Mouse (Mus musculus) cerebellum, adult 2 months (tissue): Measurements from ENCODE around the gene Bbs9. TPM values are rescaled to one million over a fixed set of nuclear protein-coding genes. Genes with fewer than 3 reads are reported as not detected.
"Not testable (repeated sequence)": the region's sequence is repeated elsewhere in the genome, so short reads cannot be mapped to it uniquely, and the experiment has no call there.

ENCODE experiments used
- DNase-seq, 2 experiments: peaks; one replicate each; pipeline ENCODE4 v3.0.0; 2021
- H3K27ac ChIP-seq: fragments of 200-500 bp; 2 replicates; pipeline ENCODE4 v1.5.1; 2012; ENCODE audit warnings: low read length, control low read depth, inconsistent platforms; ENCODE audit not compliant: insufficient read depth
- H3K27me3 ChIP-seq: fragments of 200-500 bp; 2 replicates; pipeline ENCODE4 v1.6.1; 2012; ENCODE audit warnings: inconsistent platforms, mild to moderate bottlenecking, low read length, moderate library complexity; ENCODE audit not compliant: control insufficient read depth, insufficient read depth
- H3K4me1 ChIP-seq: fragments of 200-500 bp; 2 replicates; pipeline ENCODE4 v1.6.1; 2011; ENCODE audit warnings: low read length; ENCODE audit not compliant: control insufficient read depth, insufficient read depth
- H3K4me3 ChIP-seq: fragments of 200-500 bp; replicated peaks from 2 replicates; pipeline ENCODE3; 2011; ENCODE audit warnings: mild to moderate bottlenecking, low read depth, low read length, control low read depth; ENCODE audit not compliant: insufficient read depth
- CTCF ChIP-seq: fragments of 200-500 bp; IDR thresholded peaks from 2 replicates; pipeline ENCODE4 v1.5.1; 2011; ENCODE audit warnings: low read depth, mild to moderate bottlenecking, control low read depth, low read length, moderate library complexity, borderline replicate concordance; ENCODE audit not compliant: insufficient read depth
- POLR2A ChIP-seq: fragments of 200-500 bp; IDR thresholded peaks from 2 replicates; pipeline ENCODE4 v1.6.1; 2011; ENCODE audit warnings: low read length, control low read depth, borderline replicate concordance; ENCODE audit not compliant: insufficient read depth
- WGBS: fragments of 180-500 bp; shearing (Covaris S2); methylation state at CpG from one replicate; pipeline ENCODE4 v1.1.7; 2018; 5-methylcytosine and 5-hydroxymethylcytosine counted together
- polyA plus RNA-seq: library from polyadenylated mRNA; depleted of rRNA; stranded (reverse); fragments of >200 nt; gene quantifications from 2 replicates; pipeline ENCODE4 v1.2.3, GENCODE M21; 2012; rRNA removed

Gene Bbs9
- polyA plus RNA-seq, 1 experiment = 15.4 TPM

DNA sequence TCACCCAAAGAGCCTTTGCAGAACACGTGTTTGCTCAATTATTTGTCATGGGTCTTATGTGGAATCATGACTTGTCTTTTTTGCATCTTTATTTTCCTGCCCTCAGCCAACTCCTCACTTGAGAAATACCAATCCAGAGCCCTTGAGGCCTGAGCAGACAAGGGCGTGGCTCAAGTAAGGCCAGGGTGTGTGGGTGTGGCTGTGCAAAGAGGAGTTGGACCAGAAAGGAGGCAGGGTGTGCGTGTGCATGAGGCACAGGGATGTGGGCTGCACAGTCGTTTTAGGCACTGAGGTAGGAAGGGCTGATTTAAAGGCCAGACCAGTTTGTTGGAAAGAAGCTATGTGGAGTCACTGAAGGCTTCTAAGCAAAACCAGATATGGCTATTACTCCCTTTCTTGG lies 373.7 kb downstream of the Bbs9 start:
- 56% methylated on average over 4 of the region's 4 CpGs for WGBS
- Histone ChIP-seq H3K27ac (no peak overlapping the region), H3K4me1 (no peaks in the 10 kb centered on the region), H3K4me3 (no peak overlapping the region), H3K27me3 (no peaks in the 10 kb centered on the region)
- no peak for DNase-seq
- no peak for TF ChIP-seq CTCF
- TF ChIP-seq POLR2A = no peak

DNA sequence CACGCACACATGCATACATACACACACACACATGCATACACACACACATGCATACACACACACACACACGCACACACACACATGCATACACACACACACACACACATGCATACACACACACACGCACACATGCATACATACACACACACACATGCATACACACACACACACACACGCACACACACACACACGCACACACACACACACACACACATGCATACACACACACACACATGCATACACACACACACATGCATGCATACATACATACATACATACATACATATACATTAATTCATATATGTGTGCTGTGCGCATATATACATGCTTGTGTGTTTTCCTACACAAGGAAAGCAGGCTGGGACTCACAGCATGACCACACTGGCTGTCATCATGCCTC lies 393.6 kb downstream of the Bbs9 start:
- not testable (repeated sequence) for DNase-seq, H3K4me3 ChIP-seq, H3K27me3 ChIP-seq, H3K27ac ChIP-seq, H3K4me1 ChIP-seq
- 92% methylated on average over 6 of the region's 6 CpGs for WGBS

DNA sequence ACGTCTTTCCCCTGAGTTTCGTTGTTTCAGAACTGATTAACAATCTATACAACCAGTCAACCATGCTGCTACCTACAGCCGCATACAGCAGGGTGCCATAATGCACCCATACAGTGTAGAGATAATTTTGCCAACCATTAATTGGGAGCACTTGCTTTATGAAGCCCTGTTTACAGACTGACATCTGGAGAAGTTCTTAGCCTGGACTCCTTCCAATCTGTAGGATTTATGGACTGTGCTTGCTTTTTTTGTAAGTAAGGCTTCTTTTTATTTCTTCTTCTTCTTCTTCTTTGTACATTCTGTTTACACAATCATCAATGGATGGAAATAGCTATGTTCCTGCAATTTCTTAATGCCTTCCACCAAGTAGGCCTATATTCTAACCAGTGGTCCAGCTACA lies 395.1 kb downstream of the Bbs9 start:
- no peaks in the 10 kb centered on the region for H3K27me3 ChIP-seq
- no peak overlapping the region for H3K27ac ChIP-seq
- 72% methylated on average over 3 of the region's 3 CpGs for WGBS
- TF ChIP-seq CTCF = no peak
- TF ChIP-seq POLR2A = no peak
- DNase-seq = no peak
- H3K4me3 ChIP-seq = no peak overlapping the region
- H3K4me1 ChIP-seq = no peaks in the 10 kb centered on the region

DNA sequence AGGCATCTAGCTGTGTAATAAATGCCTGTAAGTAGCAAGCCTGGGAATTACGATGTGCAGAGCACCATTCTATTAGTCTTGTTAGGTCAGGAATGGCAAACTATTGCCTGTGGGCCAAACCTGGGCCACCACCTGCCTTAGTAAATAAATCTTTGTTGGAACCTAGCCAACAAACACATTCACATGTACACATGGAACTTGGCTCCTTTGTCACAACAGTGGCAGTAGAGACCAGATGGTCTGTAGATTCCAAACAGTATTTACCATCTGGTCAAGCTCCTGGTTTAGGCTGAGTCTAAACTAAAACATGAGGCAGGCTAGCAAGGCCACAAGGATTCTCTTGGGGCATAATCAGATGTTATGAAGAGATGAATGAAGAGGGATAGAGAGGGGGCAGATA lies 399.7 kb downstream of the Bbs9 start:
- WGBS = 9% methylated on average over 1 of the region's 1 CpGs
- H3K4me3 ChIP-seq = no peak overlapping the region
- H3K4me1 ChIP-seq = peaks cover 4% of the 10 kb centered on the region; the same call in 1 of the 2 replicates
- peak; percentile 59 to 90 for DNase-seq
- H3K27me3 ChIP-seq = no peaks in the 10 kb centered on the region
- TF ChIP-seq CTCF = no peak
- H3K27ac ChIP-seq = no peak overlapping the region

DNA sequence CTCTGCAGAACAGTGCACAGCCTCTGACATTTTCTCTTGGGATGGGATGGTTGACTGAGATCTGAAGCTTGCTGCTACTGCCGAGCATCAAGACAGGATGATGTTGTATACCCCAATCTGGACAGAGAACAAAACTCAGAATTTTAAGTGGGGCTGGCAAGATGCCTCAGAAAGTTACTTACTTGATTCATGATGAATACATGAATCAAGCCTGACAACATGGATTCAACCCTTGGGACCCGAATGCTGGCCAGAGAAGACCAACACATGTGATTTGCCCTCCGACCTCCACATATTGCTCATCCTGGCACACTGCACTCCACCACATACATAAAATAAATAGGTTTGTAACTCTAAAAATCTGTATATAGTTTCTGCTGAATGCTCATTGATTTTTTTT lies 403.8 kb downstream of the Bbs9 start:
- Histone ChIP-seq H3K27ac (no peak overlapping the region), H3K4me3 (no peak overlapping the region), H3K4me1 (peaks cover 4% of the 10 kb centered on the region; the same call in 1 of the 2 replicates), H3K27me3 (no peaks in the 10 kb centered on the region)
- no peak for TF ChIP-seq POLR2A
- TF ChIP-seq CTCF = no peak
- WGBS = 86% methylated on average over 3 of the region's 3 CpGs
- DNase-seq = no peak

DNA sequence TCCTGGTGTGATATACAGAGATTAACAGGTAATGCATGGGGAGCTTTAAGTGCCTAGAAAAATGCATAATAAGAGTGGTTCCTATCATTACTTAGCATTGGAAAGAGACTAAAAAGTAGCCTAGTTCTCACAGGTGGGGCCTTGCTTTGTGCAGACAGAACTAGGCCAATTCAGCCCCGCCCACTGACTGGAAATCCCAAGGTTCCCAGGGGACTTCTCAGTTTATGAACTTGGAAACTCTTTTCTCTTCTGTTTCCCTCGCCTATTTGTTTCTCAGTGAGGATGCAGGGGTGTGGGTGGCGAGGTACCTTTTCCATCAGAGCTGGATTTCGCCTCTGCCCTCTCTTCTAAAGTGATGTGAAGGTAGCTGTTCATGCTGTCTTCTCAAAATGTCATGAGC lies 410.8 kb downstream of the Bbs9 start:
- no peak for DNase-seq
- 82% methylated on average over 4 of the region's 4 CpGs for WGBS
- TF ChIP-seq POLR2A = no peak
- no peak for TF ChIP-seq CTCF
- H3K27ac ChIP-seq = no peak overlapping the region
- H3K4me1 ChIP-seq = no peaks in the 10 kb centered on the region
- H3K27me3 ChIP-seq = no peaks in the 10 kb centered on the region
- H3K4me3 ChIP-seq = no peak overlapping the region

DNA sequence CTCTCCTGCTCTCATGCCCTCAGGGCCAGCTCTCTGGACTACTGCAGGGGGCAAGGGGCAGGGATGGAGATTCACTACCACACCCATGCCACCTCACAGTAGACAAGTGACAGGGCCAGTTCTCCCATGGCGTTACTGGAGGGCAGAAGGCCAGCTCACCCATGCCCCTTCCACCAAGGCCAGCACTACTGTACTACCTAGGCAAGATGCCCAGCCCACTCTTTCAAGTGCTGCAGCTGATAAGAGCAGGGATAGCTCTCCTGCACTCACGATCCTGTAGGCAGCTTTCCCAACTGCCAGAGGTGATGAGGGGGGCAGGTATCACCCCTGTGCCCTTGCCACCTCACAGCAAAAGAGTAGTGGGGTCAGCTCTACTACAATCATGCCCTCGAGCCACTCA lies 429.9 kb downstream of the Bbs9 start:
- DNase-seq = no peak
- Histone ChIP-seq H3K4me3 (no peak overlapping the region), H3K4me1 (no peaks in the 10 kb centered on the region), H3K27me3 (no peaks in the 10 kb centered on the region), H3K27ac (no peak overlapping the region)
- no peak for TF ChIP-seq CTCF
- no peak for TF ChIP-seq POLR2A
- WGBS = 65% methylated on average over 3 of the region's 3 CpGs

DNA sequence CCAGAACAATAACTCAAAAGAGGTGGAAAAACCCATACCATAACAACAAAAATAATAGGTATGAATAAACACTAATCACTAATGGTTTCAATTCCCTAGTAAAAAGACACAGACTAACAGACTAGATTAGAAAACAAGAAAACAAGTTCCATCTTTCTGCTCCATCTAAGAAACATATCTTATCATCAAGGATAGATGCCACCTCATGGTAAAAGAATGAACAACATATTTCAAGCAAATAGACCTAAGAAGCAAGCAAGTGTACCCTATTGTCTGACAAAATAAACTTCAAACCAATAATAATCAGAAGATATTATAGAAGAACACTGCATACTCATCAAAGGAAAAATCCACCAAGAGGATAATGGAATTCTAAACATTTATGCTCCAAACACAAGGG lies 441.3 kb downstream of the Bbs9 start:
- Histone ChIP-seq H3K4me1 (no peaks in the 10 kb centered on the region), H3K27ac (no peak overlapping the region), H3K27me3 (no peaks in the 10 kb centered on the region), H3K4me3 (no peak overlapping the region)
- TF ChIP-seq POLR2A (no peak), CTCF (no peak)
- DNase-seq = no peak

DNA sequence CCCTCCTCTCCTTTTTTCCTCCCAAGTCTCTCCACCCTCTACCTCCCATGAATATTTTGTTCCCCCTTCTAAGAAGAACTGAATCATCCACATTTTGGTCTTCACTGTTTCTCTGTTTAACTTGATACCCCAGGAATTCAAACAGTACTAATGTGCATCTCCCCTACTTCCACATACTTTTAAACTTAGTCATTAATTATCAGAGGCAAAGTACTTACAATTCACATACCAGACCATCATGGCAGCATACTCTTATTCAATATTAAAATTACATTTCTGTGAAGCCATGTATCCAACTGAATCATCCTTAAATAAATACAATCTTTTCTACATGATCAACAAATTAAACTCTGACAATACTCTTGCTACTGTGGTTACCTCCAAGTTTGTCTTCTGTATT lies 460.1 kb downstream of the Bbs9 start:
- no peaks in the 10 kb centered on the region for H3K27me3 ChIP-seq
- no peak overlapping the region for H3K4me3 ChIP-seq
- no peak for TF ChIP-seq POLR2A
- TF ChIP-seq CTCF = no peak
- H3K4me1 ChIP-seq = no peaks in the 10 kb centered on the region
- DNase-seq = no peak
- no peak overlapping the region for H3K27ac ChIP-seq

Other genes with a start within 250 kb of the Bbs9 start
- 2.8 and 3.2 TPM in 2 replicates for gene Zfp599, start 215.8 kb upstream of the Bbs9 start, polyA plus RNA-seq
- gene Zfp810, start 168.1 kb upstream of the Bbs9 start, polyA plus RNA-seq = 14.5 and 15.3 TPM in 2 replicates
- gene Anln, start 86.5 kb upstream of the Bbs9 start, polyA plus RNA-seq = 25.3 and 32.4 TPM in 2 replicates
- gene 9530077C05Rik, start 64.2 kb upstream of the Bbs9 start, polyA plus RNA-seq = 8.6 and 9.0 TPM in 2 replicates
- gene Gm17545, start 21.4 kb upstream of the Bbs9 start, polyA plus RNA-seq = not detected in 2 replicates
- 87.5 and 91.6 TPM in 2 replicates for gene Rp9, start 6.0 kb upstream of the Bbs9 start, polyA plus RNA-seq